Mouse (Mus musculus): ENCODE data around the gene F12. TPM values are rescaled to one million over a fixed set of nuclear protein-coding genes. Genes with fewer than 3 reads are reported as not detected.
A peak's percentile ranks its signal among the peaks of the same experiment; 100 is the strongest.

The F12 gene
- 1.1 and 4.0 TPM in 2 replicates for polyA plus RNA-seq (2015; fragmentation: Nextera tagmentation; extraction: Ambion mirVana)

- Histone ChIP-seq H3K4me1 (ENCODE audit: control insufficient read depth, insufficient read depth, low read length) (no peaks in the 10 kb centered on the region), H3K9ac (ENCODE audit: low read depth, low read length) (no peak within 1 kb of the TSS), H3K27me3 (replicated peaks; ENCODE audit: control insufficient read depth, insufficient read depth, low read length) (peaks cover 6% of the 10 kb centered on the region), H3K27ac (ENCODE audit: low read length) (no peak within 1 kb of the TSS), H3K4me2 (ENCODE audit: low read depth, low read length) (no peak within 1 kb of the TSS), H3K4me3 (ENCODE audit: low read length) (no peak within 1 kb of the TSS), H3K36me3 (ENCODE audit: control insufficient read depth, insufficient read depth, low read length) (no peaks in the 10 kb centered on the region), H3K9me3 (ENCODE audit: control insufficient read depth, low read length) (no peaks in the 10 kb centered on the region)
- WGBS = 86% methylated on average over 10 of the region's 10 CpGs
- ATAC-seq = no peak
Measured at GRCm38 (mm10) chr13:55426613-55427012, at the start of gene F12. Gene F12, minus strand, starts transcription at chr13:55426793.

DNA sequence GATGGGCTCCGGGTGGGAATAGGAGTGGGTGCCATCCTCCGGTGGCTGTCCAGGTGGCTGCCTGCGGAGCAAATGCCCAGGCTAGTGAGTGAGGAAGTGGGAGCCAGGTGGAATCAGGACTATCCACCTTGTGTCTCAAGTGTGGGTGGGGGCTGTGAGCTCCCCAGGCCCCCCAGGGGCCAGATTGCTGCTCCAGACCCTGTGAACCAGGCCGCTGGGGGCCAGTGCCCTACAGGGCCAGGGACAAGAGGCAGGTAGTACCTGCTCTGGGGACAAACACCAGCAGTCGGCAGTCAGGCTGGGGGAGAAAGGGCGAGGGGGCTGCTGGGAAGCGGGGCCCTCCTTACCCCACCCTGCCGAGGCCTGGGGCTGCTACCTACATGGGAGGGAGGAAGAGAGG, 49.7 kb upstream of the F12 start:
- no peak overlapping the region for H3K4me3 ChIP-seq (ENCODE audit: low read length)
- H3K4me2 ChIP-seq (ENCODE audit: low read depth, low read length) = no peak overlapping the region
- H3K9me3 ChIP-seq (ENCODE audit: control insufficient read depth, low read length) = no peaks in the 10 kb centered on the region
- no peaks in the 10 kb centered on the region for H3K27me3 ChIP-seq (replicated peaks; ENCODE audit: control insufficient read depth, insufficient read depth, low read length)
- peaks cover 3% of the 10 kb centered on the region; the same call in 1 of the 2 replicates for H3K4me1 ChIP-seq (ENCODE audit: control insufficient read depth, insufficient read depth, low read length)
- no peak overlapping the region for H3K27ac ChIP-seq (ENCODE audit: low read length)
- H3K36me3 ChIP-seq (ENCODE audit: control insufficient read depth, insufficient read depth, low read length) = peaks cover 6% of the 10 kb centered on the region; the same call in 1 of the 2 replicates
- ATAC-seq = no peak
- WGBS = 92% methylated on average over 8 of the region's 8 CpGs
- H3K9ac ChIP-seq (ENCODE audit: low read depth, low read length) = no peak overlapping the region

DNA sequence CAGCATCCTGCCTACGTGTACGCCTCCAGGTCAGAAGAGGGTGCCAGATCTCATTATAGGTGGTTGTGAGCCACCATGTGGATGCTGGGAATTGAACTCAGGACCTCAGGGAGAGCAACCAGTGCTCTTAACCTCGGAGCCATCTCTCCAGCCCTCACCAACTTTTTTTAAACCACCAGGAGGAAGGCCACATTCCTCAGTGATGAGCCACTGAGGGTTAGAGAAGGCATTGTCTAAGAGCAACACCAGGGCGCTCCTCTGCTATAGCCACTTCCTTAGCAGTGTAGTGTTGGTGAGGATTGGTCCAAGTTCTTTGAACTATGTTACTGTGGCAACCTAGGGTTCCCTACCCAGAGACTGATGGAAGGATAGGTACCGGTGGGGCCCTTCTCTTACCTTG, 49.2 kb upstream of the F12 start:
- no peak overlapping the region for H3K4me3 ChIP-seq (ENCODE audit: low read length)
- H3K9ac ChIP-seq (ENCODE audit: low read depth, low read length) = no peak overlapping the region
- H3K27ac ChIP-seq (ENCODE audit: low read length) = no peak overlapping the region
- no peaks in the 10 kb centered on the region for H3K9me3 ChIP-seq (ENCODE audit: control insufficient read depth, low read length)
- peaks cover 6% of the 10 kb centered on the region; the same call in 1 of the 2 replicates for H3K36me3 ChIP-seq (ENCODE audit: control insufficient read depth, insufficient read depth, low read length)
- peaks cover 7% of the 10 kb centered on the region for H3K4me1 ChIP-seq (ENCODE audit: control insufficient read depth, insufficient read depth, low read length)
- H3K4me2 ChIP-seq (ENCODE audit: low read depth, low read length) = no peak overlapping the region
- H3K27me3 ChIP-seq (replicated peaks; ENCODE audit: control insufficient read depth, insufficient read depth, low read length) = no peaks in the 10 kb centered on the region
- WGBS = 87% methylated on average over 5 of the region's 5 CpGs
- no peak for ATAC-seq

- Histone ChIP-seq H3K36me3 (ENCODE audit: control insufficient read depth, insufficient read depth, low read length) (peaks cover 5% of the 10 kb centered on the region; the same call in 1 of the 2 replicates), H3K4me3 (ENCODE audit: low read length) (no peak overlapping the region), H3K4me1 (ENCODE audit: control insufficient read depth, insufficient read depth, low read length) (peaks cover 8% of the 10 kb centered on the region), H3K9ac (ENCODE audit: low read depth, low read length) (no peak overlapping the region), H3K27me3 (replicated peaks; ENCODE audit: control insufficient read depth, insufficient read depth, low read length) (no peaks in the 10 kb centered on the region), H3K4me2 (ENCODE audit: low read depth, low read length) (no peak overlapping the region), H3K9me3 (ENCODE audit: control insufficient read depth, low read length) (no peaks in the 10 kb centered on the region), H3K27ac (ENCODE audit: low read length) (no peak overlapping the region)
- 44% methylated on average over 5 of the region's 5 CpGs for WGBS
- ATAC-seq = no peak
Measured at GRCm38 (mm10) chr13:55474621-55475069, 48.1 kb upstream of the F12 start.

- 63% methylated on average over 11 of the region's 11 CpGs for WGBS
- ATAC-seq = no peak
- Histone ChIP-seq H3K27me3 (replicated peaks; ENCODE audit: control insufficient read depth, insufficient read depth, low read length) (0 out of 2 replicates have a peak, but pooled peaks cover 1% of the 10 kb centered on the region), H3K4me2 (ENCODE audit: low read depth, low read length) (no peak overlapping the region), H3K4me1 (ENCODE audit: control insufficient read depth, insufficient read depth, low read length) (peaks cover 8% of the 10 kb centered on the region), H3K27ac (ENCODE audit: low read length) (no peak overlapping the region), H3K4me3 (ENCODE audit: low read length) (no peak overlapping the region), H3K9me3 (ENCODE audit: control insufficient read depth, low read length) (no peaks in the 10 kb centered on the region), H3K9ac (ENCODE audit: low read depth, low read length) (no peak overlapping the region), H3K36me3 (ENCODE audit: control insufficient read depth, insufficient read depth, low read length) (0 out of 2 replicates have a peak, but pooled peaks cover 2% of the 10 kb centered on the region)
Measured at GRCm38 (mm10) chr13:55473961-55474360, 47.4 kb upstream of the F12 start.

DNA sequence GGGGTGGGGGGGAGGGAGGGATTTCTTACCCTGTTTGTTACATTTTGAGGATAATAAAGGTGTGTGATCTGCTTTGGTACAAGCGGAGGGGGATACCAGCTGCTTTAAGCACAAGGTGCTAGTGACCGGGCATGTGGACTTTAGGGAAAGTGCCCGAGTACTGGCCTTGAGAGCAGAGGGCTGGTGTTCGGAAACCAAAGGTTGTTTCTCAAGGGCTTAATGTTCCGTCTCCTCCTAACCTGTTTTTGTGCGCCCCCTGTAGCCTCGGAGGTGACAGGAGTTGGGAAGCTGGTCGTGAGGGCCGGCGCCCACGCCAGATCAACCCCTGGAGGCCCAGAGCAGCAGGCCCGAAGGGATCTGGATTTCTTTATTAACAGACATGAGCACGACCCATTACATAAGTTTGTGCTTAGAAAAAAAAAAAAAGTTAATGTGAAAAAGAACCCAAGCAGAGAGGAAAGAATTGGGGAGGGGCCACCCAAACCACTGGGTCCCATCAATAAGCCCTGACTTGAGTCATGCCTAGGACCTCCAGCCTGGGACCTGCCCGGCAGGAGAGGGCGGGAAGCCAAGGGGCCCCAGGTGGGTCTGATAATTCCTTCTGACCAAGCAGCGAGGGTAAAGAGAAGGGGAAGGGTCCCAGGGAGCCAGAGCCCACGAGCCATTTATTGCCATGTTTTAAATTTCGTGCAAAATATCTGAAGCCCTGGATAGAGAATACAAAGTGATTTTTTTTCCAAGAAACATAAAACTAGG, 46.7 kb upstream of the F12 start:
- Histone ChIP-seq H3K9ac (ENCODE audit: low read depth, low read length) (peak overlapping the region; percentile 71), H3K36me3 (ENCODE audit: control insufficient read depth, insufficient read depth, low read length) (0 out of 2 replicates have a peak, but pooled peaks cover 2% of the 10 kb centered on the region), H3K4me2 (ENCODE audit: low read depth, low read length) (peak overlapping the region; percentile 100), H3K27ac (ENCODE audit: low read length) (no peak overlapping the region), H3K27me3 (replicated peaks; ENCODE audit: control insufficient read depth, insufficient read depth, low read length) (0 out of 2 replicates have a peak, but pooled peaks cover 3% of the 10 kb centered on the region), H3K4me1 (ENCODE audit: control insufficient read depth, insufficient read depth, low read length) (peaks cover 8% of the 10 kb centered on the region), H3K9me3 (ENCODE audit: control insufficient read depth, low read length) (no peaks in the 10 kb centered on the region), H3K4me3 (ENCODE audit: low read length) (peak overlapping the region; percentile 65)
- WGBS = 35% methylated on average over 18 of the region's 18 CpGs
- ATAC-seq = no peak

DNA sequence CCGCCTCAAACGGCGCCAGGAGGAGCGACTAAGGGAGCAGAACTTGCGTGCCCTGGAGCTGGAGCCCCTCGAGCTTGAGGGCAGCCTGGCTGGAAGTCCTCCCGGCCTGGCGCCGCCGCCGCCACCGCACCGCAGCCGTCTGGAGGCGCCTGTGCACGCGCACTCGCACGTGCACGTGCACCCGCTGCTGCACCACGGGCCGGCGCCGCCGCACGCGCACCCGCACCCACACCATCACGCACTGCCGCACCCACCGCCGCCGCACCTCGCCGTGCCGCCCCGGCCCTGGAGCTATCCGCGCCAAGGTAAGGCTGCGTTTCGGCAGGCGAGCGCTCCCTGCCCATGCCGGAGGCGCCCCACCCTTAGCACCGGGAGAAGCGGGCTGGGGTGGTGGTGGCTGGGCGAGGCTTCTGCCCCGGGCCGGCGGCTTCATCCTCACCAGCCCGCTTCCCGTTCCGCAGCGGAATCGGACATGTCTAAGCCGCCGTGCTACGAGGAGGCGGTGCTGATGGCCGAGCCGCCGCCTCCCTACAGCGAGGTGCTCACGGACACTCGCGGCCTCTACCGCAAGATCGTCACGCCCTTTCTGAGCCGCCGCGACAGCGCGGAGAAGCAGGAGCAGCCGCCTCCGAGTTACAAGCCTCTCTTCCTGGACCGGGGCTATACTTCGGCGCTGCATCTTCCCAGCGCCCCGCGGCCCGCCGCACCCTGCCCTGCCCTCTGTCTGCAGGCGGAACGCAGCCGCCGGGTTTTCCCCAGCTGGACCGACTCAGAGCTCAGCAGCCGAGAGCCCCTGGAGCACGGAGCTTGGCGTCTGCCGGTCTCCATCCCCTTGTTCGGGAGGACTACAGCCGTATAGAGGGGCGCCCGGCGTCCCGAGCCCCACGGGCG, 45.8 kb upstream of the F12 start:
- H3K9ac ChIP-seq (ENCODE audit: low read depth, low read length) = peak overlapping the region; percentile 71
- H3K4me3 ChIP-seq (ENCODE audit: low read length) = peak overlapping the region; percentile 65
- peak overlapping the region; percentile 55 for H3K27ac ChIP-seq (ENCODE audit: low read length)
- H3K27me3 ChIP-seq (replicated peaks; ENCODE audit: control insufficient read depth, insufficient read depth, low read length) = 0 out of 2 replicates have a peak, but pooled peaks cover 3% of the 10 kb centered on the region
- under 1% methylated on average over 101 of the region's 103 CpGs for WGBS
- ATAC-seq = peak; percentile 52
- H3K9me3 ChIP-seq (ENCODE audit: control insufficient read depth, low read length) = no peaks in the 10 kb centered on the region
- peaks cover 8% of the 10 kb centered on the region for H3K4me1 ChIP-seq (ENCODE audit: control insufficient read depth, insufficient read depth, low read length)
- peak overlapping the region; percentile 100 for H3K4me2 ChIP-seq (ENCODE audit: low read depth, low read length)
- H3K36me3 ChIP-seq (ENCODE audit: control insufficient read depth, insufficient read depth, low read length) = 0 out of 2 replicates have a peak, but pooled peaks cover 2% of the 10 kb centered on the region

DNA sequence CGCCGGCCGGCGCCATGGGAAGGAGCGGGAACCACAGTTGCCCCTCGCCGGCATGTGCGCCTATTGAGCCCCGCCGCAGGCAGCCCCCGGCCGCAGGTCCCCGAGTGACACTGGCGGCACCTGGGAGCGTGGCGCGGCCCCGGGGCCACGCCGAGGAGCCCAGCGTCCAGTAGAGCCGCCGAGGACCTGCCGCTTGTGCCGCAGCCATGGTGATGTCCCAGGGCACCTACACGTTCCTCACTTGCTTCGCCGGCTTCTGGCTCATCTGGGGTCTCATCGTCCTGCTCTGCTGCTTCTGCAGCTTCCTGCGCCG, 45.2 kb upstream of the F12 start:
- Histone ChIP-seq H3K27ac (ENCODE audit: low read length) (0 out of 2 replicates have a peak overlapping the region, but pooled peaks have one; percentile 18), H3K9me3 (ENCODE audit: control insufficient read depth, low read length) (no peaks in the 10 kb centered on the region), H3K36me3 (ENCODE audit: control insufficient read depth, insufficient read depth, low read length) (0 out of 2 replicates have a peak, but pooled peaks cover 2% of the 10 kb centered on the region), H3K27me3 (replicated peaks; ENCODE audit: control insufficient read depth, insufficient read depth, low read length) (0 out of 2 replicates have a peak, but pooled peaks cover 3% of the 10 kb centered on the region), H3K4me3 (ENCODE audit: low read length) (peak overlapping the region; percentile 65), H3K4me1 (ENCODE audit: control insufficient read depth, insufficient read depth, low read length) (peaks cover 8% of the 10 kb centered on the region), H3K4me2 (ENCODE audit: low read depth, low read length) (peak overlapping the region; percentile 100), H3K9ac (ENCODE audit: low read depth, low read length) (peak overlapping the region; percentile 71)
- ATAC-seq = peak; percentile 38
- 0% methylated on average over 31 of the region's 31 CpGs for WGBS
